23 mouse cellular contexts compared by ENCODE assay signal in the genomic region with DNA sequence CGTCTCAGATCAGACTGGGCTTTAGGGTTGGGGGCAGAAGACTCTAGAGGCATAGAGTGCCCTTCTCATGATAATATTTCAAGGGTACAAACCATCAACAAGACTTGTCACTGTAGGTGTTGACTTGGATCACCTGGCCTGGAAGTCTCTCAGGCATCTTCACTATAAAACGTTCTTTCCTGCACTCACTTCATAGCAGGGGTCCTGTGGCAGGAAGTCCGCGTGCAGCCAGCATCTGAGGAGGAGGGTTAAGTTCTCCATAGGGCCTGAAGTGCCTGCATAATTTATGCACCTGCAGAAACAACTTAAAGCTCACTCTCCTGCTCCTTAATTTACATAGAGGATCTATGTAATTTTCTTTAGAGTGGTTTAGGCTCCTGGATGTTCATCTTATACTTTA. TPM values are rescaled to one million over a fixed set of nuclear protein-coding genes. Genes with fewer than 3 reads are reported as not detected.
"Had no signal": no experiment of that assay in that cellular context is flagged by ENCODE, and none has a peak within 500 bp of the region (broad histone marks: within the 10 kb centered on the region; RNA-seq: fewer than 3 reads in every experiment).

No protein-coding gene starts in this region.

- H3K36me3 ChIP-seq: liver, embryonic 12.5 days; midbrain, embryonic 10.5 days; midbrain, embryonic 13.5 days; midbrain, embryonic 15.5 days; neural tube, embryonic 13.5 days; neural tube, embryonic 15.5 days; stomach, embryonic 15.5 days had no signal

- H3K4me1 ChIP-seq: liver, embryonic 12.5 days; midbrain, embryonic 10.5 days; midbrain, embryonic 13.5 days; midbrain, embryonic 15.5 days; neural tube, embryonic 13.5 days; neural tube, embryonic 15.5 days; stomach, embryonic 15.5 days had no signal

- H3K9ac ChIP-seq: liver, embryonic 12.5 days; liver, embryonic 14.5 days; lung, embryonic 14.5 days; midbrain, embryonic 13.5 days; midbrain, embryonic 15.5 days; neural tube, embryonic 13.5 days; neural tube, embryonic 15.5 days; stomach, embryonic 15.5 days had no signal

- H3K4me2 ChIP-seq: liver, embryonic 12.5 days; lung, embryonic 14.5 days; midbrain, embryonic 13.5 days; midbrain, embryonic 15.5 days; neural tube, embryonic 13.5 days; neural tube, embryonic 15.5 days; stomach, embryonic 15.5 days had no signal

- H3K27me3 ChIP-seq: liver, embryonic 12.5 days; midbrain, embryonic 13.5 days; midbrain, embryonic 15.5 days; neural tube, embryonic 13.5 days; neural tube, embryonic 15.5 days; stomach, embryonic 15.5 days had no signal

- ATAC-seq: liver, embryonic 12.5 days; midbrain, embryonic 13.5 days; midbrain, embryonic 15.5 days had no signal

- H3K9me3 ChIP-seq: midbrain, embryonic 13.5 days; midbrain, embryonic 15.5 days; neural tube, embryonic 13.5 days; neural tube, embryonic 15.5 days; stomach, embryonic 15.5 days had no signal

- DNase-seq: lung, adult 18-20 months; lung, embryonic 14.5 days; lung, postnatal 10 days; lung, postnatal 4 days; retina, postnatal 1 day; right cerebral cortex, adult 18-20 months; thymus, adult 2 months; thymus, postnatal 36 days had no signal

- H3K27ac ChIP-seq: liver, embryonic 12.5 days; liver, embryonic 14.5 days; midbrain, embryonic 10.5 days; midbrain, embryonic 13.5 days; midbrain, embryonic 15.5 days; neural tube, embryonic 13.5 days; neural tube, embryonic 15.5 days; stomach, embryonic 15.5 days; stomach, postnatal 0 days had no signal

- H3K4me3 ChIP-seq: liver, embryonic 12.5 days; midbrain, embryonic 10.5 days; midbrain, embryonic 13.5 days; midbrain, embryonic 15.5 days; myocyte; neural tube, embryonic 13.5 days; neural tube, embryonic 15.5 days; stomach, embryonic 15.5 days had no signal

RNA-seq across cellular contexts. Expression of a gene that starts 18.4 kb away (rescaled TPM):
- total RNA-seq: megakaryocyte, adult 5-6 weeks; megakaryocyte-erythroid progenitor cell, adult 5-6 weeks had no signal
- polyA plus RNA-seq: liver, embryonic 12.5 days; liver, embryonic 14.5 days; liver, embryonic 16.5 days; lung, embryonic 14.5 days; lung, embryonic 16.5 days; midbrain, embryonic 10.5 days; midbrain, embryonic 13.5 days; midbrain, embryonic 15.5 days; neural tube, embryonic 11.5 days; neural tube, embryonic 13.5 days; neural tube, embryonic 15.5 days; stomach, embryonic 15.5 days; stomach, postnatal 0 days had no signal

RNA-seq across cellular contexts. Expression of a gene that starts 28.0 kb away (rescaled TPM):
- polyA plus RNA-seq: midbrain, embryonic 13.5 days; midbrain, embryonic 15.5 days had no signal
